Mouse (Mus musculus): ENCODE results near the gene Olfr341. TPM values are rescaled to one million over a fixed set of nuclear protein-coding genes. Genes with fewer than 3 reads are reported as not detected.

The Olfr341 gene
- total RNA-seq (2021): not detected

DNA sequence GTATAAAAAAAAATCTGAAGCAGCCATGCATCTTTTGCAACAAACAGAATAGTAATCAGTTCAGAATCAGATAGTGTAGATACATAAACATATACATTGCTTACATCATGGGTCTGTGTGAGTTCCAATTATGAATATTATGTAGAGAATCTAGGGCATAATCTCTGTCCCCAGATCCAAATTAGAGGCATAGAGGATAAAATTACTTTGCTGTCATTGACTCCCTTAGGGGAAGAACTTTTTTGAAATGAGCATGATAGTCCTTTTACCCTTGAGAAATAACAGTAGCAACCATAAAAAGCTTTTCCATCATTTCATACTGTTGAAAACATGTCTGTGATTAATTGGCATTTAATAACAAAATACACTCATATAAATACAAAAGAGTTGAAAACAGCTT lies at the start of gene Olfr341:
Gene Olfr341 (minus strand): TSS at position 101 of the 400 bp plus-strand sequence.
- intact Hi-C loops (cut with DNase I): no loop called here
- DNase-seq: no peak

DNA sequence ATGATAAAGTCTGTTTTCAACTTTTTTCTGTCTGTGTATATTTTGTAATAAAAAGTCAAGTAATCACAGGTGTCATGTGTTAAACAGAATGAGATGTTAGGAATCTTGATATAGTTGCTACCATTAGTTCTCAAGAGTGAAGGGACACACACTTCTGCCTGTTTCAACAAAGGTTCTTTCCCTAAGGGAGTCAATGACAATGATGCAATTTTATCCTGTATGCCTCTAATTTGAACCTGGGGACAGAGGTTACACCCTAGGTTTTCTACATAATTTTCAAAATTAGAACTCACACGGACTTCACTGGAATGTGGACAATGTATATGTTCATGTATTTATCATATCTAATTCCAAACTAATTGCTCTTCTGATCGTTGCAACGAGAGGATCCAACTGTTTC lies 42.4 kb upstream of the Olfr341 start, which contains the start of gene Olfr342:
Gene Olfr342 (plus strand): TSS at position 301 of the 400 bp plus-strand sequence.
- no peak for DNase-seq
- intact Hi-C loops (cut with DNase I): no loop called here

DNA sequence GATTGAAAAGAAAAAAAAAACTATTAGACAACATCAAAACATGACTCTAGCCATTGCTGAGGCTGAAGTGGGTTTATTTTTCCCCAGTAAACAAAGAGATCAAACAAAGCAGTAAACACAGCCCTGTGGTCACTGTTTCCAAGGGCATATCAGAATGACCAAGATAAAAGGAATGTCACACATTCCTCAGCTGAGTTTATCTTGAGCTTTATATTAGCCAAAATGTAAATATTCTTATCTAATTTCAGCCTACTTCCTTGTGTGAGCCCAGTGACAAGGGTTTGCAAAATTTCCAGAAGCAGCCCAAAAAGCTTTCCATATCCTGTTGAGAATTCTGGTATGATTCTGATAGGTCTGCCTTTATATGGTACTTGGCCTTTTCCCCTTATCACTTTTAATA lies 8.6 kb downstream of the Olfr341 start:
- DNase-seq: no peak
- intact Hi-C loops (cut with DNase I): no loop called here

DNA sequence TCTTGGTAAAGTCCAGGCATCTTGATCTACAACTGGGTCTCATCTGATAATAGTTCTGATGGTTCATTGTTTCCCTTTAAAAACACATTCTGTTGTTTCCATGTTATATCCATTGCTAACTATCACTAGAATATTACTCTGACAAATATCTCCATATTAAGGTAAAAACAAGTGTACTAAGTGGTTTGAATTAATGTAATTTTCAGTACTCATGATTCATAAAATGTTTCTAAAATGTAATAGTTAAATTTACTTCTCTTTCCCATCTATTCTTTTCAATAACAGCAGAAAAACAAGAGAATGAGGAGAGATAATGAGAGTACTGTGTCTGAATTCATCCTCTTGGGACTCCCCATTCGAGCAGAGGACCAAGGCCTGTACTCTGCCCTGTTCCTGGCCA lies 30.0 kb downstream of the Olfr341 start, which contains the start of gene Olfr340:
Gene Olfr340 (plus strand): TSS at position 301 of the 400 bp plus-strand sequence.
- intact Hi-C loops (cut with DNase I): no loop called here
- DNase-seq: no peak

Other genes with a start within 250 kb of the Olfr341 start
- not detected for gene Olfr338, start 108.9 kb downstream of the Olfr341 start, total RNA-seq (2021)
- gene Olfr339, start 63.5 kb downstream of the Olfr341 start, total RNA-seq (2021): not detected
- gene Olfr340, start 29.9 kb downstream of the Olfr341 start, total RNA-seq (2021): not detected
- not detected for gene Olfr342, start 42.5 kb upstream of the Olfr341 start, total RNA-seq (2021)
- gene Olfr344, start 84.2 kb upstream of the Olfr341 start, total RNA-seq (2021): not detected
- not detected for gene Olfr345, start 157.6 kb upstream of the Olfr341 start, total RNA-seq (2021)
- gene Olfr346, start 203.3 kb upstream of the Olfr341 start, total RNA-seq (2021): not detected
- not detected for gene Olfr347, start 249.4 kb upstream of the Olfr341 start, total RNA-seq (2021)

Data from left cerebral cortex, postnatal 4 days (tissue).